Mouse (Mus musculus) C2C12 (cell line): ENCODE measurements around the gene Epha3.

ENCODE experiments used
- CTCF ChIP-seq: IDR thresholded peaks from one replicate; pipeline ENCODE4 v1.5.1; 2011; ENCODE audit not compliant: control insufficient read depth, insufficient read depth, insufficient read length
- FOSL1 ChIP-seq: IDR thresholded peaks from one replicate; pipeline ENCODE4 v1.8.0; 2011; ENCODE audit warnings: mild to moderate bottlenecking, low read length; ENCODE audit not compliant: poor library complexity, insufficient read depth, severe bottlenecking

DNA sequence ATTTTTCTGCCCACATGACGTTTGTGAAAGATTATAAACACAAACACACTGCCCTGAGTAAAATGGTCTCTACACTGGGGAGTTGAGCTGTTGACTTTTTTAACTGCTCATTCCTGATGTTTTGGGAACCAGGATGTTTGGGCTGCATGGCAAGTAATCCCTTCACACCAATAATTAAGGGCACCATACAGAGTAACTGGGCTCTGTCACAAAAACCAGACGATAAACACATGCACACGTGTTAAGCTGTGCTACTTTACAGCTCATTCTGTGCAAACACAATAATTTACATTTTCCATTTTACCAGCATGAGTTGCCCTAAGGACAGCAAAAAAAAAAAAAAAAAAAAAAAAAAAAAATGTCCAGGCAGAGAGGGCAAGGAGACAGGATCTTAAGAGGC is 263.7 kb downstream of the Epha3 start:
- TF ChIP-seq CTCF (no peak), FOSL1 (no peak)
